Mouse (Mus musculus) erythroblast, embryonic 14.5 days (primary cell): ENCODE results near the gene Dlst. TPM values are rescaled to one million over a fixed set of nuclear protein-coding genes. Genes with fewer than 3 reads are reported as not detected.

Experiments used
- H3K27me3 ChIP-seq: 2 replicates; pipeline ENCODE4 v1.6.1; 2012; ENCODE audit warnings: inconsistent platforms; ENCODE audit not compliant: control insufficient read depth
- H3K36me3 ChIP-seq: 2 replicates; pipeline ENCODE4 v1.6.1; 2012; ENCODE audit warnings: mild to moderate bottlenecking, inconsistent platforms; ENCODE audit not compliant: control insufficient read depth
- H3K4me1 ChIP-seq: 2 replicates; pipeline ENCODE4 v1.6.1; 2012; ENCODE audit warnings: inconsistent platforms; ENCODE audit not compliant: control insufficient read depth
- H3K4me3 ChIP-seq: replicated peaks from 2 replicates; pipeline ENCODE3; 2012; ENCODE audit warnings: moderate library complexity, mild to moderate bottlenecking, inconsistent platforms
- H3K9me3 ChIP-seq: 2 replicates; pipeline ENCODE4 v1.6.1; 2012; ENCODE audit warnings: low read length, inconsistent platforms, mixed read lengths; ENCODE audit not compliant: control insufficient read depth
- GATA1 ChIP-seq: IDR thresholded peaks from 2 replicates; pipeline ENCODE4 v1.6.1; 2012; ENCODE audit warnings: low read length, inconsistent platforms, mixed read lengths
- TAL1 ChIP-seq: IDR thresholded peaks from 3 replicates; pipeline ENCODE4 v1.6.1; 2012; ENCODE audit warnings: low read length, inconsistent platforms, mixed read lengths
- polyA plus RNA-seq: library from polyadenylated mRNA; stranded (reverse); fragments of >175 nt; gene quantifications from 2 replicates; pipeline ENCODE4 v1.2.3, GENCODE M21; 2012

The Dlst gene
- polyA plus RNA-seq, 1 experiment, result 55.1 TPM

- no peaks in the 10 kb centered on the region for H3K36me3 ChIP-seq
- peaks cover 3% of the 10 kb centered on the region for H3K4me1 ChIP-seq
- TF ChIP-seq TAL1, result no peak
- TF ChIP-seq GATA1, result no peak
- no peaks in the 10 kb centered on the region for H3K9me3 ChIP-seq
- no peak overlapping the region for H3K4me3 ChIP-seq
- peaks cover 55% of the 10 kb centered on the region for H3K27me3 ChIP-seq
Measured at GRCm38 (mm10) chr12:85182345-85182643, 71.7 kb downstream of the Dlst start.

GRCm38 (mm10) chr12:85182898-85183297 is 72.3 kb downstream of the Dlst start:
- TF ChIP-seq TAL1 (no peak), GATA1 (no peak)
- Histone ChIP-seq H3K27me3 (peaks cover 49% of the 10 kb centered on the region), H3K36me3 (no peaks in the 10 kb centered on the region), H3K4me3 (no peak overlapping the region), H3K9me3 (no peaks in the 10 kb centered on the region), H3K4me1 (no peaks in the 10 kb centered on the region)

- Histone ChIP-seq H3K9me3 (no peaks in the 10 kb centered on the region), H3K4me3 (no peak overlapping the region), H3K27me3 (peaks cover 42% of the 10 kb centered on the region), H3K4me1 (no peaks in the 10 kb centered on the region), H3K36me3 (no peaks in the 10 kb centered on the region)
- TF ChIP-seq GATA1, result no peak
- TF ChIP-seq TAL1, result no peak
Measured at GRCm38 (mm10) chr12:85184118-85184517, 73.5 kb downstream of the Dlst start.

Other genes starting within 250 kb of the Dlst start
- gene Ltbp2, start 234.3 kb upstream of the Dlst start, polyA plus RNA-seq, result 0.23 TPM in 2 replicates
- gene Fcf1, start 139.9 kb upstream of the Dlst start, polyA plus RNA-seq, result 3.1 and 3.2 TPM in 2 replicates
- 0.78 and 0.79 TPM in 2 replicates for gene Arel1, start 139.9 kb upstream of the Dlst start, polyA plus RNA-seq
- gene Ylpm1, start 114.5 kb upstream of the Dlst start, polyA plus RNA-seq, result 1.1 TPM in 2 replicates
- gene Prox2, start 74 bp upstream of the Dlst start, polyA plus RNA-seq, result 0.31 and 0.34 TPM in 2 replicates
- gene Rps6kl1, start 40.4 kb downstream of the Dlst start, polyA plus RNA-seq, result 0.03 and 0.06 TPM in 2 replicates
- gene Pgf, start 67.0 kb downstream of the Dlst start, polyA plus RNA-seq, result not detected in 2 replicates
- 18.6 and 27.3 TPM in 2 replicates for gene Eif2b2, start 108.6 kb downstream of the Dlst start, polyA plus RNA-seq
- gene Mlh3, start 159.8 kb downstream of the Dlst start, polyA plus RNA-seq, result 0.04 and 0.09 TPM in 2 replicates
- gene Acyp1, start 177.6 kb downstream of the Dlst start, polyA plus RNA-seq, result 7.4 and 10.0 TPM in 2 replicates
- gene Zc2hc1c, start 177.8 kb downstream of the Dlst start, polyA plus RNA-seq, result 0.01 TPM in 1 of 2 replicates, not detected in the other
- 0.12 and 0.15 TPM in 2 replicates for gene Nek9, start 228.5 kb downstream of the Dlst start, polyA plus RNA-seq